Mouse (Mus musculus) ovary, postnatal 14 days (tissue): ENCODE data around the gene Fbxo34.
"Not testable (repeated sequence)": the region's sequence is repeated elsewhere in the genome, so short reads cannot be mapped to it uniquely, and the experiment has no call there.

ENCODE experiments used
- DNase-seq: peaks from one replicate; pipeline ENCODE4 v3.0.0; 2022; ENCODE audit warnings: low spot score

Fbxo34 gene

GRCm38 (mm10) chr14:47516755-47517154 lies 66.5 kb downstream of the Fbxo34 start:
- DNase-seq = no peak

- DNase-seq = no peak
Observed at GRCm38 (mm10) chr14:47518619-47519018, 68.4 kb downstream of the Fbxo34 start.

- no peak for DNase-seq
Observed at GRCm38 (mm10) chr14:47520751-47521449, 70.7 kb downstream of the Fbxo34 start.

- no peak for DNase-seq
Observed at GRCm38 (mm10) chr14:47521609-47522008, 71.4 kb downstream of the Fbxo34 start.

- DNase-seq = no peak
Observed at GRCm38 (mm10) chr14:47522301-47522700, 72.1 kb downstream of the Fbxo34 start.

GRCm38 (mm10) chr14:47525374-47525773 lies 75.2 kb downstream of the Fbxo34 start:
- DNase-seq = no peak

- no peak for DNase-seq
Observed at GRCm38 (mm10) chr14:47525861-47526260, 75.6 kb downstream of the Fbxo34 start.

- DNase-seq = no peak
Observed at GRCm38 (mm10) chr14:47527833-47528232, 77.6 kb downstream of the Fbxo34 start.

- no peak for DNase-seq
Observed at GRCm38 (mm10) chr14:47528293-47528692, 78.1 kb downstream of the Fbxo34 start.

- DNase-seq = peak; percentile 42
Observed at GRCm38 (mm10) chr14:47529019-47529418, 78.8 kb downstream of the Fbxo34 start.

GRCm38 (mm10) chr14:47529592-47529991 lies 79.4 kb downstream of the Fbxo34 start:
- not testable (repeated sequence) for DNase-seq

- DNase-seq = no peak
Observed at GRCm38 (mm10) chr14:47532496-47532895, 82.3 kb downstream of the Fbxo34 start.

GRCm38 (mm10) chr14:47533365-47534175 lies 83.3 kb downstream of the Fbxo34 start:
- DNase-seq = peak; percentile 22

- DNase-seq = no peak
Observed at GRCm38 (mm10) chr14:47534176-47534525, 83.9 kb downstream of the Fbxo34 start.

- DNase-seq = no peak
Observed at GRCm38 (mm10) chr14:47535096-47535495, 84.9 kb downstream of the Fbxo34 start.

- DNase-seq = no peak
Observed at GRCm38 (mm10) chr14:47541325-47541948, 91.2 kb downstream of the Fbxo34 start.

GRCm38 (mm10) chr14:47542283-47542682 lies 92.1 kb downstream of the Fbxo34 start:
- no peak for DNase-seq

- no peak for DNase-seq
Observed at GRCm38 (mm10) chr14:47544286-47544685, 94.1 kb downstream of the Fbxo34 start.

GRCm38 (mm10) chr14:47544877-47545276 lies 94.7 kb downstream of the Fbxo34 start:
- no peak for DNase-seq

- DNase-seq = no peak
Observed at GRCm38 (mm10) chr14:47551668-47552067, 101.4 kb downstream of the Fbxo34 start.

- no peak for DNase-seq
Observed at GRCm38 (mm10) chr14:47553380-47553779, 103.2 kb downstream of the Fbxo34 start.

GRCm38 (mm10) chr14:47554236-47554635 lies 104.0 kb downstream of the Fbxo34 start:
- DNase-seq = no peak

GRCm38 (mm10) chr14:47555225-47555624 lies 105.0 kb downstream of the Fbxo34 start:
- DNase-seq = no peak
